Mouse (Mus musculus) CH12.LX (cell line): ENCODE data around the gene Nacc1. TPM values are rescaled to one million over a fixed set of nuclear protein-coding genes. Genes with fewer than 3 reads are reported as not detected.
A peak's percentile ranks its signal among the peaks of the same experiment; 100 is the strongest.
"Not testable (repeated sequence)": the region's sequence is repeated elsewhere in the genome, so short reads cannot be mapped to it uniquely, and the experiment has no call there.

Experiments
- DNase-seq: peaks from one replicate; pipeline ENCODE4 v3.0.0-alpha.2; 2013; ENCODE audit errors: extremely low read depth
- H3K27ac ChIP-seq: 2 replicates; pipeline ENCODE4 v1.5.1; 2012; ENCODE audit warnings: low read depth, mild to moderate bottlenecking, control low read depth, moderate library complexity; ENCODE audit not compliant: insufficient read depth
- H3K27me3 ChIP-seq: replicated peaks from 2 replicates; pipeline ENCODE3; 2012; ENCODE audit warnings: inconsistent platforms
- H3K36me3 ChIP-seq, 2 experiments: replicated peaks in 1 of 2; 2 replicates each; pipeline versions ENCODE3 to v1.6.1; 2012; ENCODE audit warnings: inconsistent platforms in 1 of 2, low read length in 1 of 2, mild to moderate bottlenecking in 1 of 2, mixed read lengths in 1 of 2, moderate library complexity in 1 of 2; ENCODE audit not compliant: control insufficient read depth in 1 of 2, insufficient read depth in 1 of 2
- H3K4me1 ChIP-seq, 2 experiments: 2 replicates each; pipeline ENCODE4 v1.6.1; 2012; ENCODE audit warnings: inconsistent platforms in 1 of 2, moderate library complexity in 1 of 2; ENCODE audit not compliant: insufficient read depth in 2 of 2, control insufficient read depth in 1 of 2
- H3K4me2 ChIP-seq: 2 replicates; pipeline ENCODE4 v1.6.1; 2012; ENCODE audit warnings: low read depth, mild to moderate bottlenecking, control low read depth; ENCODE audit not compliant: poor library complexity, insufficient read depth, severe bottlenecking
- H3K4me3 ChIP-seq, 3 experiments: fragments of 150-350 bp in 1 of 3; sonication (generic) in 1 of 3; replicated peaks in 1 of 3; 2 replicates each; pipeline versions ENCODE3 to v1.5.1; 2011 to 2012; ENCODE audit warnings: low read depth in 2 of 3, low read length in 2 of 3, mild to moderate bottlenecking in 2 of 3, moderate library complexity in 2 of 3, control low read depth in 1 of 3, improper control_type of control experiment in 1 of 3, inconsistent platforms in 1 of 3, mixed read lengths in 1 of 3; ENCODE audit not compliant: poor library complexity in 1 of 3
- H3K79me2 ChIP-seq: replicated peaks from 2 replicates; pipeline ENCODE4 v1.6.1; 2012; ENCODE audit warnings: mild to moderate bottlenecking, moderate library complexity; ENCODE audit not compliant: control insufficient read depth, poor library complexity, insufficient read depth, severe bottlenecking; ENCODE audit errors: extremely low read depth
- H3K9ac ChIP-seq: 2 replicates; pipeline ENCODE4 v1.6.1; 2012; ENCODE audit warnings: low read depth, mild to moderate bottlenecking, control low read depth, moderate library complexity; ENCODE audit not compliant: insufficient read depth
- H3K9me3 ChIP-seq: replicated peaks from 2 replicates; pipeline ENCODE3; 2012; ENCODE audit warnings: low read length, inconsistent platforms, mixed read lengths
- BHLHE40 ChIP-seq: IDR thresholded peaks from 2 replicates; pipeline ENCODE4 v1.6.1; 2011; ENCODE audit warnings: mild to moderate bottlenecking, low read depth, low read length, improper control_type of control experiment
- CHD1 ChIP-seq: IDR thresholded peaks from 2 replicates; pipeline ENCODE4 v1.6.1; 2012; ENCODE audit warnings: low read depth, low read length, improper control_type of control experiment, inconsistent platforms
- CTCF ChIP-seq, 2 experiments: IDR thresholded peaks in 1 of 2; conservative IDR thresholded peaks in 1 of 2; 2 replicates each; pipeline ENCODE4 v1.5.1; 2011 to 2012; ENCODE audit warnings: low read depth in 2 of 2, low read length in 2 of 2, improper control_type of control experiment in 1 of 2, inconsistent platforms in 1 of 2, mild to moderate bottlenecking in 1 of 2, moderate library complexity in 1 of 2
- E2F4 ChIP-seq: IDR thresholded peaks from 2 replicates; pipeline ENCODE4 v1.6.1; 2011; ENCODE audit warnings: low read depth, low read length, improper control_type of control experiment; ENCODE audit not compliant: insufficient replicate concordance
- ETS1 ChIP-seq: conservative IDR thresholded peaks from 2 replicates; pipeline ENCODE4 v1.6.1; 2012; ENCODE audit warnings: low read depth, mild to moderate bottlenecking, inconsistent platforms, low read length, improper control_type of control experiment, moderate library complexity
- HCFC1 ChIP-seq: IDR thresholded peaks from 2 replicates; pipeline ENCODE4 v1.6.1; 2012; ENCODE audit warnings: low read depth, mild to moderate bottlenecking, inconsistent platforms, low read length, improper control_type of control experiment
- IRF4 ChIP-seq: IDR thresholded peaks from 2 replicates; pipeline ENCODE4 v1.6.1; 2014; ENCODE audit warnings: low read depth, mild to moderate bottlenecking, inconsistent platforms, low read length, improper control_type of control experiment
- JUND ChIP-seq: conservative IDR thresholded peaks from 2 replicates; pipeline ENCODE4 v1.6.1; 2011; ENCODE audit warnings: low read depth, low read length, improper control_type of control experiment
- MAFK ChIP-seq: IDR thresholded peaks from 2 replicates; pipeline ENCODE4 v1.6.1; 2011; ENCODE audit warnings: low read length, improper control_type of control experiment; ENCODE audit not compliant: insufficient replicate concordance
- MYC ChIP-seq: IDR thresholded peaks from 2 replicates; pipeline ENCODE4 v1.6.1; 2011; ENCODE audit warnings: low read depth, mild to moderate bottlenecking, improper control_type of control experiment, low read length
- NELFE ChIP-seq: IDR thresholded peaks from 2 replicates; pipeline ENCODE4 v1.6.1; 2011; ENCODE audit warnings: low read depth, low read length, improper control_type of control experiment
- NRF1 ChIP-seq: IDR thresholded peaks from 2 replicates; pipeline ENCODE4 v1.6.1; 2014; ENCODE audit warnings: low read depth, mild to moderate bottlenecking, inconsistent platforms, low read length, improper control_type of control experiment, moderate library complexity
- POLR2A ChIP-seq: IDR thresholded peaks from 2 replicates; pipeline ENCODE4 v1.6.1; 2011; ENCODE audit warnings: low read depth, mild to moderate bottlenecking, improper control_type of control experiment, low read length
- POLR2AphosphoS2 ChIP-seq: IDR thresholded peaks from 2 replicates; pipeline ENCODE4 v1.6.1; 2011; ENCODE audit warnings: low read depth, low read length, improper control_type of control experiment
- RCOR1 ChIP-seq: conservative IDR thresholded peaks from 2 replicates; pipeline ENCODE4 v1.6.1; 2012; ENCODE audit warnings: low read depth, mild to moderate bottlenecking, inconsistent platforms, low read length, improper control_type of control experiment
- SIN3A ChIP-seq: IDR thresholded peaks from 2 replicates; pipeline ENCODE4 v1.6.1; 2012; ENCODE audit warnings: low read length, improper control_type of control experiment, inconsistent platforms
- USF1 ChIP-seq: IDR thresholded peaks from 2 replicates; pipeline ENCODE4 v1.6.1; 2014; ENCODE audit warnings: low read depth, mild to moderate bottlenecking, inconsistent platforms, low read length, improper control_type of control experiment
- USF2 ChIP-seq: conservative IDR thresholded peaks from 2 replicates; pipeline ENCODE4 v1.6.1; 2011; ENCODE audit warnings: low read depth, low read length, improper control_type of control experiment
- ZKSCAN1 ChIP-seq: IDR thresholded peaks from 2 replicates; pipeline ENCODE4 v1.6.1; 2012; ENCODE audit warnings: low read depth, inconsistent platforms, low read length, improper control_type of control experiment, borderline replicate concordance
- ZMIZ1 ChIP-seq: IDR thresholded peaks from 2 replicates; pipeline ENCODE4 v1.6.1; 2012; ENCODE audit warnings: low read depth, mild to moderate bottlenecking, inconsistent platforms, low read length, improper control_type of control experiment
- dilution Hi-C: fragments of 300-500 bp; cut with MboI; formaldehyde crosslinking; loops from 2 replicates; pipeline ENCODE4 v1.14.3; 2020; ENCODE audit warnings: low sequenced_read_pairs; ENCODE audit not compliant: extremely low pct_unique_long_range_greater_than_20kb, extremely low pct_ligation_motif_present
- in situ Hi-C: fragments of 300-500 bp; cut with MboI; formaldehyde crosslinking; loops from 3 replicates; pipeline ENCODE4 v1.14.3; 2019; ENCODE audit warnings: low sequenced_read_pairs, low pct_ligation_motif_present, low pct_unique_long_range_greater_than_20kb, mixed read lengths
- polyA plus RNA-seq: library from polyadenylated mRNA; unstranded; fragments of >175 nt; gene quantifications from 2 replicates; pipeline ENCODE4 v1.2.1, GENCODE M21; 2012; ENCODE audit warnings: low read depth; ENCODE audit not compliant: insufficient read length
- total RNA-seq, 2 experiments: library from RNA; depleted of rRNA; stranded (reverse); fragments of 300-350 nt in 1 of 2; fragments of >200 nt in 1 of 2; gene quantifications; 2 replicates each; pipeline ENCODE4 v1.2.3; 2012 to 2014

Gene Nacc1
- total and polyA plus RNA-seq, 3 experiments, result 23.3 to 84.1 (median 45.1) TPM

DNA sequence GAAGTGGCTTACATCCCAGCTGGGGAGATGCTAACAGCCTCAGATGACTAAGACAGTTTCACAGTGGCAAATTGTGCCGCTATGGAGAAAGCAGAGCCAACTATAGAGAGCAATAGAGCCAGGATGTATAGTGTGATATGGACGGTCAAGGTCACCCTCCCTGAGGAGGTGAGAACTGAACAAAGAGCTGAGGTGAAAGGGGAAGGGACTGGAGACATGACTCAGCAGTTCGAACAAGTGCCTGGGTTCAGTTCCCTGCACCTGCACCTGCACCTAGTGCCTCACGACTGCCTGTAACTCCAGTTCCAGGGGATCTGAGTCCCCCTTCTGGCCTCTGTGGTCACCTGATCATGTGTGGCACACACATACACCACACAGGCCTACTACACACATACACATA is 57.5 kb downstream of the Nacc1 start:
- H3K79me2 ChIP-seq, result no peaks in the 10 kb centered on the region
- in situ Hi-C loops, result no loop called here

DNA sequence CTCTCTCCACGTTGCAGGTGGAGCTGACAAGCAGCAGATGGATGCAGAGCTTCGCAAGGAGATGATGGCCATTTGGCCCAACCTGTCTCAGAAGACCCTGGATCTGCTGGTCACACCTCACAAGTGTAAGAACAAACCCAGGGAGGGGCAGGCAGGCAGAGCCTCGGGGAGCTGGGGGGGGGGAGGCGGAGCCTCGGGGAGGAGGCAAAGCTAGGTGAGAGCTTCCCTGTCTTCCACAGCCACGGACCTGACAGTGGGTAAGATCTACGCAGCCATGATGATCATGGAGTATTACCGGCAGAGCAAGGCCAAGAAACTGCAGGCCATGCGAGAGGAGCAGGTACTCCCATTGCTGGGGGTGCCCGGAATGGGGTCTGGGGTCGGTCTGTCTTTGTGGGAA is 58.1 kb downstream of the Nacc1 start:
- Histone ChIP-seq H3K27me3 (peaks cover 3% of the 10 kb centered on the region), H3K4me1 (peaks cover 2 to 11% of the 10 kb centered on the region in 2 experiments; a peak in 2 of 4 replicates), H3K36me3 (peaks cover 0 to 40% of the 10 kb centered on the region in 2 experiments), H3K9ac (no peak overlapping the region), H3K4me2 (no peak overlapping the region), H3K4me3 (no peak overlapping the region), H3K9me3 (peaks cover 4% of the 10 kb centered on the region), H3K27ac (no peak overlapping the region), H3K79me2 (no peaks in the 10 kb centered on the region)
- dilution Hi-C loops, result no loop called here
- DNase-seq, result no peak
- in situ Hi-C loops, result no loop called here
- TF ChIP-seq MYC, result no peak
- TF ChIP-seq CTCF (conservative IDR thresholded peaks at IDR 0.05 in 1 of 2, IDR thresholded peaks at IDR 0.05 in 1 of 2; ENCODE audit: low read depth in 2 of 2, low read length in 2 of 2), result no peak
- TF ChIP-seq NELFE, result no peak
- no peak for TF ChIP-seq ETS1
- TF ChIP-seq BHLHE40, result no peak
- TF ChIP-seq NRF1, result no peak
- TF ChIP-seq POLR2AphosphoS2, result no peak
- TF ChIP-seq USF1, result no peak
- no peak for TF ChIP-seq USF2
- TF ChIP-seq ZKSCAN1, result no peak
- TF ChIP-seq MAFK, result no peak
- TF ChIP-seq CHD1, result no peak
- TF ChIP-seq ZMIZ1, result no peak
- no peak for TF ChIP-seq RCOR1
- TF ChIP-seq POLR2A, result no peak
- TF ChIP-seq HCFC1, result no peak
- no peak for TF ChIP-seq JUND
- TF ChIP-seq E2F4, result no peak

More for the DNA sequence above, 57.5 kb downstream of the Nacc1 start:
- no peak for DNase-seq
- Histone ChIP-seq H3K9ac (no peak overlapping the region), H3K4me1 (peaks cover 2 to 11% of the 10 kb centered on the region in 2 experiments; a peak in 2 of 4 replicates), H3K36me3 (peaks cover 0 to 45% of the 10 kb centered on the region in 2 experiments), H3K4me3 (no peak overlapping the region), H3K4me2 (no peak overlapping the region), H3K27me3 (peaks cover 3% of the 10 kb centered on the region), H3K27ac (no peak overlapping the region), H3K9me3 (peaks cover 4% of the 10 kb centered on the region)
- TF ChIP-seq SIN3A (no peak), USF2 (no peak), IRF4 (no peak), BHLHE40 (no peak), CTCF (conservative IDR thresholded peaks at IDR 0.05 in 1 of 2, IDR thresholded peaks at IDR 0.05 in 1 of 2; ENCODE audit: low read depth in 2 of 2, low read length in 2 of 2) (no peak), MAFK (0 out of 2 replicates have a peak, but pooled peaks have one; percentile 55), POLR2AphosphoS2 (no peak)
- dilution Hi-C loops, result no loop called here

DNA sequence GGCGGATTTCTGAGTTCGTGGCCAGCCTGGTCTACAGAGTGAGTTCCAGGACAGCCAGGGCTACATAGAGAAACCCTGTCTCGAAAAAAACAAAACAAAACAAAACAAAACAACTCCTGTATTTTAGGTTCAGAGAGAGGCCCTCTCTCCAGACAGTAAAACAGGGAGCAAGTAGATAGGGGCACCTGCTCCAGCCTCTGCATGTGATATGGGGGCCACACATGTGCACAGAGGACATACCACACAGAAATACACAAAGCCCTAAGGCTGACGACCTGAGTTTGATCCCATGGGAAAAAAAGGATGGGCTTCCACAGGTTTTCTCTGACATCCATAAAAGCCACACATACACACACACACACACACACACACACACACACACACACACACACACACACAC is 64.2 kb downstream of the Nacc1 start:
- peaks cover 0 to 16% of the 10 kb centered on the region in 2 experiments for H3K36me3 ChIP-seq
- dilution Hi-C loops, H3K4me3 ChIP-seq, H3K27ac ChIP-seq, H3K9me3 ChIP-seq, in situ Hi-C loops, H3K4me2 ChIP-seq, H3K79me2 ChIP-seq, H3K4me1 ChIP-seq, H3K9ac ChIP-seq, DNase-seq: not testable (repeated sequence)
- H3K27me3 ChIP-seq, result peaks cover 28% of the 10 kb centered on the region
